In the genomic region with DNA sequence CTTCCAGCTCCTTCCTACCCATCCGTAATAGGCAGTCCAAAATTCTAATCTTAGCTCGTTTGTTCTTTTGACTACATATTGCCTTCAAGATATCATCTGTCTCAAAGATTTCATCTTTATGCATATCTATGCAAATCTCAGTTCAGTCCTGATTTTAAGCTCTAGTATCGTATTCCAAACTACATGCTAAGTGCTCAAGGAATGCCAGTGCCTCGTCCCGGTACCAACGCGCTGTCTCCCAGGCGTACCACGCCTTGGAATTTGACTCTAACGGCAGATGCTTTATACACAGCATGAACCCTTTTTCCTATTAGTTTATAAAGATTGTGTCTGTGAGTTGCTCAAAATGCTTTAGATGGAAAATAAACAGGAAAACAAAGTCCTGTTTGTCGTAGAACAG, we compare ENCODE assay signal across 27 mouse cellular contexts. TPM values are rescaled to one million over a fixed set of nuclear protein-coding genes. Genes with fewer than 3 reads are reported as not detected.
DNase-seq lines count a peak whose midpoint lies in the region; ATAC-seq and TF ChIP-seq lines count a peak whose summit lies in the region.
"Had no signal": no experiment of that assay in that cellular context is flagged by ENCODE, and none has a peak within 500 bp of the region (broad histone marks: within the 10 kb centered on the region; RNA-seq: fewer than 3 reads in every experiment).

No protein-coding gene starts in this region.

- H3K27ac ChIP-seq in forebrain, postnatal 0 days (ENCODE audit: low read depth, low read length): peak overlapping the region; percentile 68
- no peak overlapping the region for H3K27ac ChIP-seq in forebrain, embryonic 13.5 days
- peak overlapping the region; percentile 33; the same call in 1 of the 2 replicates for H3K27ac ChIP-seq in heart, embryonic 13.5 days (replicated peaks)
- no peak overlapping the region for H3K27ac ChIP-seq in midbrain, embryonic 11.5 days (ENCODE audit: low read depth, low read length)
- H3K27ac ChIP-seq in midbrain, embryonic 14.5 days (replicated peaks; ENCODE audit: low read depth, low read length): no peak overlapping the region
- H3K27ac ChIP-seq: embryonic facial prominence, embryonic 12.5 days; embryonic facial prominence, embryonic 15.5 days; forebrain, embryonic 12.5 days; heart, embryonic 15.5 days; hindbrain, embryonic 14.5 days; hindbrain, postnatal 0 days had no signal

- H3K9ac ChIP-seq in forebrain, postnatal 0 days: no peak overlapping the region
- H3K9ac ChIP-seq in forebrain, embryonic 13.5 days: no peak overlapping the region
- H3K9ac ChIP-seq in heart, embryonic 13.5 days: no peak overlapping the region
- no peak overlapping the region for H3K9ac ChIP-seq in midbrain, embryonic 11.5 days (ENCODE audit: low read length)
- no peak overlapping the region for H3K9ac ChIP-seq in midbrain, embryonic 14.5 days (replicated peaks; ENCODE audit: low read length)
- H3K9ac ChIP-seq: embryonic facial prominence, embryonic 12.5 days; embryonic facial prominence, embryonic 15.5 days; forebrain, embryonic 12.5 days; heart, embryonic 15.5 days; hindbrain, embryonic 14.5 days had no signal

- no peaks in the 10 kb centered on the region for H3K27me3 ChIP-seq in forebrain, postnatal 0 days (ENCODE audit: insufficient read depth, low read length)
- H3K27me3 ChIP-seq in forebrain, embryonic 13.5 days: no peaks in the 10 kb centered on the region
- no peaks in the 10 kb centered on the region for H3K27me3 ChIP-seq in heart, embryonic 13.5 days (replicated peaks)
- H3K27me3 ChIP-seq in midbrain, embryonic 11.5 days (ENCODE audit: control insufficient read depth, insufficient read depth, low read length): no peaks in the 10 kb centered on the region
- no peaks in the 10 kb centered on the region for H3K27me3 ChIP-seq in midbrain, embryonic 14.5 days (ENCODE audit: control insufficient read depth, insufficient read depth, low read length)
- H3K27me3 ChIP-seq: embryonic facial prominence, embryonic 12.5 days; embryonic facial prominence, embryonic 15.5 days; forebrain, embryonic 12.5 days; heart, embryonic 15.5 days had no signal

- H3K4me3 ChIP-seq in forebrain, postnatal 0 days (ENCODE audit: low read depth, low read length): no peak overlapping the region
- H3K4me3 ChIP-seq in forebrain, embryonic 13.5 days: no peak overlapping the region
- no peak overlapping the region for H3K4me3 ChIP-seq in heart, embryonic 13.5 days
- H3K4me3 ChIP-seq in midbrain, embryonic 11.5 days (ENCODE audit: low read depth, low read length): no peak overlapping the region
- no peak overlapping the region for H3K4me3 ChIP-seq in midbrain, embryonic 14.5 days (replicated peaks; ENCODE audit: low read depth, low read length)
- H3K4me3 ChIP-seq: embryonic facial prominence, embryonic 12.5 days; embryonic facial prominence, embryonic 15.5 days; forebrain, embryonic 12.5 days; heart, embryonic 15.5 days had no signal

- no peaks in the 10 kb centered on the region for H3K9me3 ChIP-seq in forebrain, postnatal 0 days (ENCODE audit: low read length)
- no peaks in the 10 kb centered on the region for H3K9me3 ChIP-seq in forebrain, embryonic 13.5 days (replicated peaks)
- no peaks in the 10 kb centered on the region for H3K9me3 ChIP-seq in heart, embryonic 13.5 days
- H3K9me3 ChIP-seq in midbrain, embryonic 11.5 days (ENCODE audit: control insufficient read depth, low read length): no peaks in the 10 kb centered on the region
- H3K9me3 ChIP-seq in midbrain, embryonic 14.5 days (ENCODE audit: control insufficient read depth, low read length): no peaks in the 10 kb centered on the region
- H3K9me3 ChIP-seq: embryonic facial prominence, embryonic 12.5 days; embryonic facial prominence, embryonic 15.5 days; forebrain, embryonic 12.5 days; heart, embryonic 15.5 days had no signal

- WGBS in forebrain, postnatal 0 days: 57% methylated on average over 11 of the region's 11 CpGs
- WGBS in forebrain, embryonic 13.5 days: 85% methylated on average over 11 of the region's 11 CpGs
- 81% methylated on average over 11 of the region's 11 CpGs for WGBS in heart, embryonic 13.5 days
- WGBS in midbrain, embryonic 11.5 days: 84% methylated on average over 11 of the region's 11 CpGs
- WGBS in midbrain, embryonic 14.5 days: 80% methylated on average over 11 of the region's 11 CpGs

- peak; percentile 36 for DNase-seq in forebrain, postnatal 0 days
- no peak for DNase-seq in heart, adult 9 months (ENCODE audit: low spot score in 2 of 2)
- DNase-seq in midbrain, embryonic 11.5 days (ENCODE audit: low spot score, missing footprints): peak; percentile 49
- no peak for DNase-seq in midbrain, embryonic 14.5 days
- DNase-seq: adrenal gland, adult 2 months; adrenal gland, postnatal 14 days; cerebellum, adult 11 months; cerebellum, adult 2 months; cerebellum, adult 9-11 months; cerebellum, postnatal 25 days; gastrocnemius, postnatal 14 days; heart, adult 18-20 months; heart, postnatal 14 days; heart, postnatal 4 days; kidney, adult 18-20 months had no signal

- 0 out of 2 replicates have a peak, but pooled peaks cover 4% of the 10 kb centered on the region for H3K4me1 ChIP-seq in forebrain, postnatal 0 days (ENCODE audit: insufficient read depth)
- H3K4me1 ChIP-seq in forebrain, embryonic 13.5 days: peaks cover 29% of the 10 kb centered on the region
- peaks cover 64% of the 10 kb centered on the region for H3K4me1 ChIP-seq in heart, embryonic 13.5 days
- H3K4me1 ChIP-seq in midbrain, embryonic 11.5 days (ENCODE audit: control insufficient read depth, insufficient read depth, low read length): peaks cover 26% of the 10 kb centered on the region
- H3K4me1 ChIP-seq in midbrain, embryonic 14.5 days (ENCODE audit: control insufficient read depth, insufficient read depth, low read length): no peaks in the 10 kb centered on the region

- ATAC-seq in forebrain, postnatal 0 days: peak; percentile 81
- ATAC-seq in forebrain, embryonic 13.5 days: no peak
- no peak for ATAC-seq in heart, embryonic 13.5 days (ENCODE audit: extremely low read depth, insufficient number of reproducible peaks, low FRiP score, low TSS enrichment)
- no peak for ATAC-seq in midbrain, embryonic 11.5 days (ENCODE audit: low FRiP score)
- ATAC-seq in midbrain, embryonic 14.5 days (ENCODE audit: low FRiP score, low TSS enrichment): no peak
- ATAC-seq: CD4-positive, CD25-positive, alpha-beta regulatory T cell, adult 4 months; hindbrain, postnatal 0 days; inflammation-experienced regulatory T-cells, adult 6 months; intestine, embryonic 16.5 days had no signal

- no peaks in the 10 kb centered on the region for H3K36me3 ChIP-seq in forebrain, postnatal 0 days (ENCODE audit: insufficient read depth)
- no peaks in the 10 kb centered on the region; the same call in 1 of the 2 replicates for H3K36me3 ChIP-seq in forebrain, embryonic 13.5 days (ENCODE audit: poor library complexity, severe bottlenecking)
- peaks cover 16% of the 10 kb centered on the region for H3K36me3 ChIP-seq in heart, embryonic 13.5 days
- no peaks in the 10 kb centered on the region for H3K36me3 ChIP-seq in midbrain, embryonic 11.5 days (ENCODE audit: control insufficient read depth, insufficient read depth, low read length)
- H3K36me3 ChIP-seq in midbrain, embryonic 14.5 days (ENCODE audit: control insufficient read depth, insufficient read depth, low read length): no peaks in the 10 kb centered on the region; the same call in 1 of the 2 replicates
- H3K36me3 ChIP-seq: embryonic facial prominence, embryonic 15.5 days; forebrain, embryonic 12.5 days had no signal

- no peak overlapping the region for H3K4me2 ChIP-seq in forebrain, postnatal 0 days (ENCODE audit: low read depth)
- H3K4me2 ChIP-seq in forebrain, embryonic 13.5 days: no peak overlapping the region
- no peak overlapping the region for H3K4me2 ChIP-seq in heart, embryonic 13.5 days
- H3K4me2 ChIP-seq in midbrain, embryonic 11.5 days: no peak overlapping the region
- no peak overlapping the region for H3K4me2 ChIP-seq in midbrain, embryonic 14.5 days (ENCODE audit: low read length)
- H3K4me2 ChIP-seq: embryonic facial prominence, embryonic 12.5 days; embryonic facial prominence, embryonic 15.5 days; forebrain, embryonic 12.5 days; heart, embryonic 11.5 days; heart, embryonic 15.5 days; hindbrain, embryonic 14.5 days had no signal

- TF ChIP-seq CTCF in forebrain, postnatal 0 days (IDR thresholded peaks at IDR 0.05; ENCODE audit: low read depth): no peak

RNA-seq across cellular contexts. Expression of gene Zfp706, which starts 17.7 kb away (rescaled TPM):
- total RNA-seq in forebrain, postnatal 0 days (2014; rRNA removed): 66.6 and 71.0 TPM in 2 replicates
- 575 and 586 TPM in 2 replicates for polyA plus RNA-seq in forebrain, postnatal 0 days (2015; fragmentation: Nextera tagmentation; extraction: Ambion mirVana)
- 485 and 515 TPM in 2 replicates for polyA plus RNA-seq in forebrain, embryonic 13.5 days (2015; fragmentation: Nextera tagmentation; extraction: Ambion mirVana)
- 426 and 458 TPM in 2 replicates for polyA plus RNA-seq in heart, embryonic 13.5 days (2015; fragmentation: Nextera tagmentation; extraction: Ambion mirVana)
- 423 and 440 TPM in 2 replicates for polyA plus RNA-seq in midbrain, embryonic 11.5 days (2014; fragmentation: Nextera tagmentation; extraction: Ambion mirVana)
- polyA plus RNA-seq in midbrain, embryonic 14.5 days (2014; fragmentation: Nextera tagmentation; extraction: Ambion mirVana): 416 and 455 TPM in 2 replicates

Comparison
In these comparisons a context has a peak if more than half of its experiments do, and no peak if none do; other contexts are left out.
1. DNase-seq: peak in forebrain, postnatal 0 days (single experiment) and midbrain, embryonic 11.5 days (single experiment); none in heart, adult 9 months (0 of 2) and midbrain, embryonic 14.5 days (single experiment).
2. H3K27ac ChIP-seq: peak in forebrain, postnatal 0 days (single experiment) and heart, embryonic 13.5 days (single experiment); none in forebrain, embryonic 13.5 days (single experiment), midbrain, embryonic 11.5 days (single experiment) and midbrain, embryonic 14.5 days (single experiment).